Mouse (Mus musculus): ENCODE results near the gene Zfp975.
"Not testable (repeated sequence)": the region's sequence is repeated elsewhere in the genome, so short reads cannot be mapped to it uniquely, and the experiment has no call there.

GRCm38 (mm10) chr7:42643120-42643620, 49.4 kb downstream of the Zfp975 start:
- not testable (repeated sequence) for TF ChIP-seq CTCF (IDR thresholded peaks at IDR 0.05; ENCODE audit: low read depth, low read length); EP300 (IDR thresholded peaks at IDR 0.05; ENCODE audit: insufficient read depth, low read depth, low read length)
